Mouse (Mus musculus) megakaryocyte, embryonic 14.5 days (primary cell): Measurements from ENCODE around the gene Il34.

Source experiments
- FLI1 ChIP-seq: IDR thresholded peaks from 2 replicates; pipeline ENCODE4 v1.6.1; 2012; ENCODE audit warnings: low read length, inconsistent platforms, mixed read lengths
- GATA1 ChIP-seq: IDR thresholded peaks from 3 replicates; pipeline ENCODE4 v1.6.1; 2012; ENCODE audit warnings: mixed read lengths, low read length, inconsistent platforms, borderline replicate concordance

DNA sequence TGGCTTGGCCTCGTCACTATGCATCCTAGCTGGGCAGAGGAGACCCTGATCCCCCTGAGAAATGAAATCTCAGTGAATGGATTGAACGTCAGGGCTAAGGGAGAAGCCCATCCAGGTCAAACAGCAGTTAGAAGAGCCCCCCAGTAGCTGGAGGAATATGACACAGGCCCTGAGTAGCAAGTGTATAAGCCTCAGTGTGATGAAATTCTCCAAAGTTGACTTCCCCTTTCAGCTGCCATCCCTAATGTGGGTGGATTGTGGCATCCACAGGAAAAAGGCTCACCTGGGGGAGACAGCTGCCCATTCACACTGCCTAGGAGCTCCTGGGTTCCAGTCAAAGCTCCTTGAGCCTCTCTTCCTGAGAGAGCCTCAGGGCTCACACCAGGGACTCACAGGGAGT is 20.4 kb downstream of the Il34 start:
- no peak for TF ChIP-seq FLI1
- no peak for TF ChIP-seq GATA1
